Mouse (Mus musculus) forelimb bud, embryonic 11.5 days (tissue): ENCODE measurements around the gene Ggct.

Source experiments
- DNase-seq: peaks from one replicate; pipeline ENCODE4 v3.0.0-alpha.2; 2012; ENCODE audit warnings: low read depth, low spot score

The Ggct gene

DNA sequence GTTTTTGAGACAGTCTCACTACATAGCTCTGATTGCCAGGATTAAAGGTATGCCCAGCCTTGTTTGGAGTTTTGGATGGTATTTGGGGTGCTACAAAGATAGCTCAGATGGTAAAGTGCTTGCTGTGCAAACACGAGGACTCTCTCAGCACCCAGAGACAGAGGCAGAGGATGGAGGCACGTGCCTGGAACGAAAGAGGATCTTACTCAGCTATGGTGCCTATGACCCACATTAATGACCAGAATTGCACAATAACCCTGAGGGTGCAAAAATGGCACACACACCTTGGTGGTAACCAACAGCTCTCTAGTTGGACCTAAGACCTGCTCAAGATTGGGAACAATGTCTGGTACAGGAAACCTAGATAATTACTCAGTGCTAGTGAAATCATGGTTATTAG, 40.2 kb downstream of the Ggct start:
- no peak for DNase-seq

GRCm38 (mm10) chr6:54948682-54949081, 44.1 kb downstream of the Ggct start:
- DNase-seq: no peak

- no peak for DNase-seq
Observed at GRCm38 (mm10) chr6:54946241-54946953, 46.4 kb downstream of the Ggct start.

DNA sequence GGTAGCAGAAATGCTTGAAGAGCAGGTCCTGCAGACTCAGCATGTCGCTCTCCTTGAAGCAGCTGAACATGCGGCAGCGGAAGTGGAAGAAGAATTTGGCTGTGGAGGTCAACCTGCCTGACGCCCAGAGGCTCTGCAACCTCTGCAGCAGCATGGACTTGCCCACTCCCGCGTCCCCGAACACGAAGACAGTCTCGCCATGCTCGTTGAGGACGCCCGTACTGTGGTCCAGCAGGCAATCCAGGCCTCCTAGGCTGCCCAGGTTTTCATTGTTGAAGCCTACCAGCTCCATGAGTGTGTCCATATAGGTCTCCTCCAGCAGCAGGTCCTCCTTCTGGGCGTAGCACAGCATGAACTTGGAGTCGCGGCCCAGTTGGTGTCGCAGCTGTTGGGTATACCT, 48.2 kb downstream of the Ggct start:
- DNase-seq: no peak

DNA sequence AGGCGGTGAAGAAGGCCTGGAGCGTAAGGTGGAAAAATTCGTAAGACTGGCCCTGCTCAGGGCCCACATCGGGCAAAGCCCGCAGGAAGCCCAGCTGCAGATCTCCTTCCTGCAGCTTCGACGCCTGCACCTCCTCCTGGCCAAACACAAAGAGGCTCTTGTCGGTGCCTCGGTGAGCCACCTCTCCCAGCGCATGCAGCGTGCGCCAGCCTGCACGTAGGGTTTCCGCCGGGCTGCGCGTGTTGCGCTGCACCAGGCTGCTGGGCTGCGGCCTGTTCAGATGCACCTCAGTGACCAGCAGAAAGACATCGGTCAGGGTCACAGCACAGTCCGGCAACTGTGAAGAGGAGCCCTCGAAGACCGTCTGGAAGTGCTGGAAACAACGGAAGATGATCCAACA, 49.0 kb downstream of the Ggct start:
- peak; percentile 17 for DNase-seq

GRCm38 (mm10) chr6:54943292-54943691, 49.5 kb downstream of the Ggct start:
- no peak for DNase-seq

- no peak for DNase-seq
Observed at GRCm38 (mm10) chr6:54941149-54941548, 51.6 kb downstream of the Ggct start.

DNA sequence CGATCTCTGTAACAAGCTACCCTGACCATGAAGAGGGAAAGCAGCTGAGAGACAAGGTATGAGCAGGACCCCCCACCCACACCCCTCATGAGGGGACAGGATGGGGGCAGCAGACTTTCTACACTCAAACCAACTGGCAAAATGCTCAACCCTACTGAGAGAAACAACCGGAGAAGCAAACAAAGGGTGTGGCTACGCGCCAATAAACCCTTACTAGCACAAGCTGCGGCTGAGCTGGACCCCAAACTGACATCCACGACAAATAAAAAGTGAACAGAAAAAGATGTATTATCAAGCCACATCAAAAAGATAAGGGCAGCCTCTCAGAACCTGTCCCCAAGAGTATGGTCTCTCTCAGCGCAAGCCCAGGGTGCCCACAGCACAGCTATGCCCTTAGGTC, 52.6 kb downstream of the Ggct start:
- DNase-seq: no peak

DNA sequence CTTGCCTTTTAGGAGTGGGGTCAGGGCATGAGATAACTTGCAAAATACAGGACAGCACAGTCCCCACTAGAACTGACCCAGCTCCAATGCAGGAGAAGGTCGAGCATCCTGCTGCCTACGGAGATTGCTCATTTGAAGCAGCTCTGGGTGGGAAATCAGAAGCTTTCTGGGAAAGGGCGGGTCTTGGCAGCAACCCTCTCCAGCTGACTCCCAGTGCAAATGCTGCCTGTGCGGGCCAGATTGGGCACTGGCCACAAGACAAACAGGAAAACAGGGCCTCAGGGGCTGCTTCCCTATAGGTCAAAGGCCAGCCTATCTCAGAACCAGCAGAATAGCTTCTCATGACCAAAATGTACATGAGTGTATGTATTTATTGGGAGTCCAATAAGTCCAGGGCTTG, 53.1 kb downstream of the Ggct start:
- no peak for DNase-seq

DNA sequence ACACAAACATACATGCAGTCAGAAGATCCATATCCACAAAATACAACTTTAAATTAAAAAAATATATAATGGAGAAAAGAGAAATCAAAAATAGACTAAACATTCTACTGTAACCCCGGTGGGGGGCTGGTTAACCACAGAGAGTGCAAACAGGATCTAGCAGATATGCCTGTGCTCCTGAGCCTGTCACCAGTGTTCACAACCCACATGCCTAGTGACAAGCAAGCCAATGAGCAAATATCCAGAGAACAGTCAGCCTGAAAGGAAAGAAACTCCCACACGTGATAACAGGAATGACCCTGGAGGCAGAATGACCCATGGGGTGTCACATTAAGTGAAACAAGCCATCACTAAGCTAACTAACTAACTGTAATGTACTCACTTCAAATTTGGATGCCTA, 56.3 kb downstream of the Ggct start:
- DNase-seq: no peak

DNA sequence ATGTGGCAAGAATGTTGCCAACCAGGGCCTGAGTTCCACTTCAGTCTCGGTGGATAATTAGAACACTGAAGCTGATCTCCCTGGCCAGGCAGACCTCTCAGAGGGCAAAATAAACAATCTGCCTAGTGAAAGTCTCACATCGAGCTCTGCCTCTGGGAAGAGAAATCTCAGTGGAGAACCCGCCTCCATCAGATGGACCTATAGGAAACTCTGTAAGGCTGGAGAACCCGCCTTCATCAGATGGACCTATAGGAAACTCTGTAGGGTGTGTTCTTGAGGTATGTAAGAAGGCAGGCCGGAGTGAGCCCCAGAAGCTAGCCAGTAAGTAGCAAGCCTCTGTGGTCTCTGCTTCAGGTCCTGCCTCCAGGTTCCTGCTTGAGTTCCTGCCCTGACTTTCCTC, 57.8 kb downstream of the Ggct start:
- no peak for DNase-seq

DNA sequence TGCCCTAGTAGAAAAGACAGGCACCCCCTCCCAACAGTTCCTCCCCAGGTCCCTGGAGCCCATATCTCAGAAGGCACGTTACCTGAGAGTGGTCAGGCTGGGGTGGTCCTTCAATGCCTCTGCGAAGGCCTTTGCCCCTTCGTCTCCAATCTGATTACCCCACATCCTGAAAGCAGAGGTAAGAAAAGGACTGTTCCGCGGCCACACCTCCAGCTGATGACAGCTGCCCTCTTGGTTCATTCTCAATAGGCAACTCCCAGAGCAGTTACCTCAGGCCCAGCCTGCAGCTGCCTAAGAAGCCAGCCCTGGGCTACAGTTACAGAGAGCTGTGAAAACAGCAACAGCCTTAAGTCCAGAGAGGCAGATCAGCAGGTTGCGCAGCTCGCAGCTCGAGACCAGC, 58.4 kb downstream of the Ggct start:
- DNase-seq: no peak

GRCm38 (mm10) chr6:54933866-54934265, 58.9 kb downstream of the Ggct start:
- DNase-seq: no peak

GRCm38 (mm10) chr6:54933216-54933615, 59.5 kb downstream of the Ggct start:
- DNase-seq: no peak
